Mouse (Mus musculus) mature B cell (primary cell): ENCODE data around the gene Trim7.
"Not testable (repeated sequence)": the region's sequence is repeated elsewhere in the genome, so short reads cannot be mapped to it uniquely, and the experiment has no call there.

ENCODE experiments used
- in situ Hi-C: fragments of 300-500 bp; cut with MboI; formaldehyde crosslinking; loops from 2 replicates; pipeline ENCODE4 v1.14.3; 2019

Gene Trim7

GRCm38 (mm10) chr11:48825979-48826751 lies at the start of gene Trim7, which contains the start of gene Gm12184:
Trim7 (plus strand) TSS chr11:48826140.
Gm12184 (minus strand) TSS chr11:48826655.
- in situ Hi-C loops: not testable (repeated sequence)

- in situ Hi-C loops: no loop called here
Measured at GRCm38 (mm10) chr11:48776664-48777063, 49.3 kb upstream of the Trim7 start.

GRCm38 (mm10) chr11:48777303-48777702 lies 48.6 kb upstream of the Trim7 start:
- in situ Hi-C loops: no loop called here

GRCm38 (mm10) chr11:48779450-48779849 lies 46.5 kb upstream of the Trim7 start:
- in situ Hi-C loops: no loop called here

- in situ Hi-C loops: loop anchor here (10.0 kb wide), 1 partner anchor 463 kb away; the partner anchor contains the start of gene Mgat1
Measured at GRCm38 (mm10) chr11:48782243-48782642, 43.7 kb upstream of the Trim7 start.

- in situ Hi-C loops: loop anchor here (5.0 to 10.0 kb wide), 2 partner anchors 70 to 457 kb away; partner anchors contain the start of gene Mgat1
Measured at GRCm38 (mm10) chr11:48787455-48788211, 38.3 kb upstream of the Trim7 start.

GRCm38 (mm10) chr11:48788311-48789089 lies 37.4 kb upstream of the Trim7 start:
- in situ Hi-C loops: loop anchor here (5.0 to 10.0 kb wide), 2 partner anchors 69 to 456 kb away; partner anchors contain the start of gene Mgat1

- in situ Hi-C loops: loop anchor here (5.0 to 10.0 kb wide), 2 partner anchors 68 to 456 kb away; partner anchors contain the start of gene Mgat1
Measured at GRCm38 (mm10) chr11:48789215-48789614, 36.7 kb upstream of the Trim7 start.

- in situ Hi-C loops: loop anchor here (5.0 to 10.0 kb wide), 2 partner anchors 67 to 455 kb away; partner anchors contain the start of gene Mgat1
Measured at GRCm38 (mm10) chr11:48789973-48790823, 35.7 kb upstream of the Trim7 start.

- in situ Hi-C loops: no loop called here
Measured at GRCm38 (mm10) chr11:48790946-48791345, 35.0 kb upstream of the Trim7 start.

- in situ Hi-C loops: not testable (repeated sequence)
Measured at GRCm38 (mm10) chr11:48791894-48792293, 34.0 kb upstream of the Trim7 start.

GRCm38 (mm10) chr11:48793184-48793583 lies 32.8 kb upstream of the Trim7 start:
- in situ Hi-C loops: no loop called here

GRCm38 (mm10) chr11:48795221-48795620 lies 30.7 kb upstream of the Trim7 start:
- in situ Hi-C loops: no loop called here

- in situ Hi-C loops: no loop called here
Measured at GRCm38 (mm10) chr11:48796290-48796689, 29.6 kb upstream of the Trim7 start.

GRCm38 (mm10) chr11:48797287-48797686 lies 28.7 kb upstream of the Trim7 start:
- in situ Hi-C loops: no loop called here

- in situ Hi-C loops: no loop called here
Measured at GRCm38 (mm10) chr11:48798308-48798707, 27.6 kb upstream of the Trim7 start.

- in situ Hi-C loops: no loop called here
Measured at GRCm38 (mm10) chr11:48798984-48799920, 26.7 kb upstream of the Trim7 start.

GRCm38 (mm10) chr11:48799921-48800701 lies 25.8 kb upstream of the Trim7 start, which contains the start of gene Rack1:
Rack1 (plus strand) TSS chr11:48800332.
- in situ Hi-C loops: no loop called here
